Mouse (Mus musculus) CH12.LX (cell line): ENCODE results near the gene Ccdc88c. TPM values are rescaled to one million over a fixed set of nuclear protein-coding genes. Genes with fewer than 3 reads are reported as not detected.
A peak's percentile ranks its signal among the peaks of the same experiment; 100 is the strongest.

Experiments
- DNase-seq: peaks from one replicate; pipeline ENCODE4 v3.0.0-alpha.2; 2013; ENCODE audit errors: extremely low read depth
- H3K27ac ChIP-seq: 2 replicates; pipeline ENCODE4 v1.5.1; 2012; ENCODE audit warnings: low read depth, mild to moderate bottlenecking, control low read depth, moderate library complexity; ENCODE audit not compliant: insufficient read depth
- H3K27me3 ChIP-seq: replicated peaks from 2 replicates; pipeline ENCODE3; 2012; ENCODE audit warnings: inconsistent platforms
- H3K36me3 ChIP-seq, 2 experiments: replicated peaks in 1 of 2; 2 replicates each; pipeline versions ENCODE3 to v1.6.1; 2012; ENCODE audit warnings: inconsistent platforms in 1 of 2, low read length in 1 of 2, mild to moderate bottlenecking in 1 of 2, mixed read lengths in 1 of 2, moderate library complexity in 1 of 2; ENCODE audit not compliant: control insufficient read depth in 1 of 2, insufficient read depth in 1 of 2
- H3K4me1 ChIP-seq, 2 experiments: 2 replicates each; pipeline ENCODE4 v1.6.1; 2012; ENCODE audit warnings: inconsistent platforms in 1 of 2, moderate library complexity in 1 of 2; ENCODE audit not compliant: insufficient read depth in 2 of 2, control insufficient read depth in 1 of 2
- H3K4me2 ChIP-seq: 2 replicates; pipeline ENCODE4 v1.6.1; 2012; ENCODE audit warnings: low read depth, mild to moderate bottlenecking, control low read depth; ENCODE audit not compliant: poor library complexity, insufficient read depth, severe bottlenecking
- H3K4me3 ChIP-seq, 3 experiments: fragments of 150-350 bp in 1 of 3; sonication (generic) in 1 of 3; replicated peaks in 1 of 3; 2 replicates each; pipeline versions ENCODE3 to v1.5.1; 2011 to 2012; ENCODE audit warnings: low read depth in 2 of 3, low read length in 2 of 3, mild to moderate bottlenecking in 2 of 3, moderate library complexity in 2 of 3, control low read depth in 1 of 3, improper control_type of control experiment in 1 of 3, inconsistent platforms in 1 of 3, mixed read lengths in 1 of 3; ENCODE audit not compliant: poor library complexity in 1 of 3
- H3K79me2 ChIP-seq: replicated peaks from 2 replicates; pipeline ENCODE4 v1.6.1; 2012; ENCODE audit warnings: mild to moderate bottlenecking, moderate library complexity; ENCODE audit not compliant: control insufficient read depth, poor library complexity, insufficient read depth, severe bottlenecking; ENCODE audit errors: extremely low read depth
- H3K9ac ChIP-seq: 2 replicates; pipeline ENCODE4 v1.6.1; 2012; ENCODE audit warnings: low read depth, mild to moderate bottlenecking, control low read depth, moderate library complexity; ENCODE audit not compliant: insufficient read depth
- H3K9me3 ChIP-seq: replicated peaks from 2 replicates; pipeline ENCODE3; 2012; ENCODE audit warnings: low read length, inconsistent platforms, mixed read lengths
- BHLHE40 ChIP-seq: IDR thresholded peaks from 2 replicates; pipeline ENCODE4 v1.6.1; 2011; ENCODE audit warnings: mild to moderate bottlenecking, low read depth, low read length, improper control_type of control experiment
- CHD2 ChIP-seq: IDR thresholded peaks from 2 replicates; pipeline ENCODE4 v1.6.1; 2011; ENCODE audit warnings: low read length, improper control_type of control experiment
- CTCF ChIP-seq, 2 experiments: IDR thresholded peaks in 1 of 2; conservative IDR thresholded peaks in 1 of 2; 2 replicates each; pipeline ENCODE4 v1.5.1; 2011 to 2012; ENCODE audit warnings: low read depth in 2 of 2, low read length in 2 of 2, improper control_type of control experiment in 1 of 2, inconsistent platforms in 1 of 2, mild to moderate bottlenecking in 1 of 2, moderate library complexity in 1 of 2
- E2F4 ChIP-seq: IDR thresholded peaks from 2 replicates; pipeline ENCODE4 v1.6.1; 2011; ENCODE audit warnings: low read depth, low read length, improper control_type of control experiment; ENCODE audit not compliant: insufficient replicate concordance
- ELF1 ChIP-seq: IDR thresholded peaks from 2 replicates; pipeline ENCODE4 v1.6.1; 2014; ENCODE audit warnings: low read depth, mild to moderate bottlenecking, inconsistent platforms, low read length, improper control_type of control experiment
- ETS1 ChIP-seq: conservative IDR thresholded peaks from 2 replicates; pipeline ENCODE4 v1.6.1; 2012; ENCODE audit warnings: low read depth, mild to moderate bottlenecking, inconsistent platforms, low read length, improper control_type of control experiment, moderate library complexity
- HCFC1 ChIP-seq: IDR thresholded peaks from 2 replicates; pipeline ENCODE4 v1.6.1; 2012; ENCODE audit warnings: low read depth, mild to moderate bottlenecking, inconsistent platforms, low read length, improper control_type of control experiment
- MAX ChIP-seq: IDR thresholded peaks from 2 replicates; pipeline ENCODE4 v1.6.1; 2011; ENCODE audit warnings: low read length, improper control_type of control experiment
- MAZ ChIP-seq: IDR thresholded peaks from 2 replicates; pipeline ENCODE4 v1.6.1; 2012; ENCODE audit warnings: low read depth, mild to moderate bottlenecking, inconsistent platforms, low read length, improper control_type of control experiment, moderate library complexity
- MXI1 ChIP-seq: IDR thresholded peaks from 2 replicates; pipeline ENCODE4 v1.6.1; 2011; ENCODE audit warnings: mild to moderate bottlenecking, low read depth, low read length, improper control_type of control experiment
- NELFE ChIP-seq: IDR thresholded peaks from 2 replicates; pipeline ENCODE4 v1.6.1; 2011; ENCODE audit warnings: low read depth, low read length, improper control_type of control experiment
- NRF1 ChIP-seq: IDR thresholded peaks from 2 replicates; pipeline ENCODE4 v1.6.1; 2014; ENCODE audit warnings: low read depth, mild to moderate bottlenecking, inconsistent platforms, low read length, improper control_type of control experiment, moderate library complexity
- PAX5 ChIP-seq: IDR thresholded peaks from 2 replicates; pipeline ENCODE4 v1.6.1; 2012; ENCODE audit warnings: low read length, inconsistent platforms, mixed read lengths
- POLR2A ChIP-seq: IDR thresholded peaks from 2 replicates; pipeline ENCODE4 v1.6.1; 2011; ENCODE audit warnings: low read depth, mild to moderate bottlenecking, improper control_type of control experiment, low read length
- POLR2AphosphoS2 ChIP-seq: IDR thresholded peaks from 2 replicates; pipeline ENCODE4 v1.6.1; 2011; ENCODE audit warnings: low read depth, low read length, improper control_type of control experiment
- TCF12 ChIP-seq: IDR thresholded peaks from 2 replicates; pipeline ENCODE4 v1.6.1; 2014; ENCODE audit warnings: low read depth, mild to moderate bottlenecking, inconsistent platforms, low read length, improper control_type of control experiment
- USF1 ChIP-seq: IDR thresholded peaks from 2 replicates; pipeline ENCODE4 v1.6.1; 2014; ENCODE audit warnings: low read depth, mild to moderate bottlenecking, inconsistent platforms, low read length, improper control_type of control experiment
- USF2 ChIP-seq: conservative IDR thresholded peaks from 2 replicates; pipeline ENCODE4 v1.6.1; 2011; ENCODE audit warnings: low read depth, low read length, improper control_type of control experiment
- ZKSCAN1 ChIP-seq: IDR thresholded peaks from 2 replicates; pipeline ENCODE4 v1.6.1; 2012; ENCODE audit warnings: low read depth, inconsistent platforms, low read length, improper control_type of control experiment, borderline replicate concordance
- ZMIZ1 ChIP-seq: IDR thresholded peaks from 2 replicates; pipeline ENCODE4 v1.6.1; 2012; ENCODE audit warnings: low read depth, mild to moderate bottlenecking, inconsistent platforms, low read length, improper control_type of control experiment
- ZNF384 ChIP-seq: IDR thresholded peaks from 2 replicates; pipeline ENCODE4 v1.6.1; 2012; ENCODE audit warnings: low read depth, low read length, improper control_type of control experiment, inconsistent platforms
- dilution Hi-C: fragments of 300-500 bp; cut with MboI; formaldehyde crosslinking; loops from 2 replicates; pipeline ENCODE4 v1.14.3; 2020; ENCODE audit warnings: low sequenced_read_pairs; ENCODE audit not compliant: extremely low pct_unique_long_range_greater_than_20kb, extremely low pct_ligation_motif_present
- in situ Hi-C: fragments of 300-500 bp; cut with MboI; formaldehyde crosslinking; loops from 3 replicates; pipeline ENCODE4 v1.14.3; 2019; ENCODE audit warnings: low sequenced_read_pairs, low pct_ligation_motif_present, low pct_unique_long_range_greater_than_20kb, mixed read lengths
- polyA plus RNA-seq: library from polyadenylated mRNA; unstranded; fragments of >175 nt; gene quantifications from 2 replicates; pipeline ENCODE4 v1.2.1, GENCODE M21; 2012; ENCODE audit warnings: low read depth; ENCODE audit not compliant: insufficient read length
- total RNA-seq, 2 experiments: library from RNA; depleted of rRNA; stranded (reverse); fragments of 300-350 nt in 1 of 2; fragments of >200 nt in 1 of 2; gene quantifications; 2 replicates each; pipeline ENCODE4 v1.2.3; 2012 to 2014

Gene Ccdc88c
- total and polyA plus RNA-seq, 3 experiments, result 20.3 to 32.7 (median 24.9) TPM

DNA sequence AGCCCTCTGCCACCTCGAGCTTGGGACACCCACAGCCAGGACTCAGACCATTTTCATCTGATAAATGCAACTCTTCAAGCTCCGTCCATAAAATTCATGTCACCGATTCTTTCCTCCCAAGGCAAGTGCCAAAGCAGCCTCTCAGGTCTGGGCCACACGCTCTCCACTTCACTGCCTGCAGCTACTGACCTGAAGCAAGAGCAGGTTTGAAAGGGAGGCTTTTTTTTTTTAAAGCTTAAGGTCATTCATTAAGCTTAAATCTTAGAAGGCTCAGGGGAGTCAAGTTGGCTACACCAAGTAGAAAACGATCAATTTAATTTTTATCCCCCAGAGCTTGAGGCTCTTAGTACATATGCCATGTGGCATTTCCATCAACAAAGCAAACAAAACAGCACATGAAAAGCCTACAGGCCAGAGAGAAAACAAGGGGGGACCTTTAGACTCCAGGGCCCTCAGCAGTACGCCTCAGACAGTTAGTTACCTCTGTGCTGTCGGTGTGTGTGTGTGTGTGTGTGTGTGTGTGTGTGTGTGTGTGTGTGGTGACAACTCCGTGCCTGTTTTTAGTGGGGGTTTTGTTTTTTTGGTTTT is 15.7 kb downstream of the Ccdc88c start:
- TF ChIP-seq TCF12, result no peak
- TF ChIP-seq MXI1, result no peak
- no peak for TF ChIP-seq E2F4
- TF ChIP-seq MAZ, result no peak
- no peak for TF ChIP-seq NELFE
- TF ChIP-seq BHLHE40, result no peak
- no peak for TF ChIP-seq USF2
- no peak for TF ChIP-seq ZKSCAN1
- no peak for TF ChIP-seq ETS1
- TF ChIP-seq PAX5, result no peak
- no peak for TF ChIP-seq POLR2A
- TF ChIP-seq ZMIZ1, result no peak
- no peak for TF ChIP-seq ZNF384
- no peak for TF ChIP-seq ELF1
- TF ChIP-seq MAX, result no peak
- TF ChIP-seq CHD2, result no peak
- TF ChIP-seq NRF1, result no peak
- TF ChIP-seq HCFC1, result no peak
- no peak for TF ChIP-seq USF1
- TF ChIP-seq, all 38 proteins: peak for 0
- Histone ChIP-seq H3K9me3 (no peaks in the 10 kb centered on the region), H3K4me3 (no peak overlapping the region), H3K27ac (no peak overlapping the region), H3K36me3 (peaks cover 0 to 28% of the 10 kb centered on the region in 2 experiments), H3K9ac (no peak overlapping the region), H3K4me2 (no peak overlapping the region), H3K79me2 (peaks cover 71% of the 10 kb centered on the region), H3K4me1 (peaks cover 57 to 89% of the 10 kb centered on the region in 2 experiments), H3K27me3 (no peaks in the 10 kb centered on the region)
- dilution Hi-C loops, result no loop called here
- in situ Hi-C loops, result no loop called here
- DNase-seq, result no peak

DNA sequence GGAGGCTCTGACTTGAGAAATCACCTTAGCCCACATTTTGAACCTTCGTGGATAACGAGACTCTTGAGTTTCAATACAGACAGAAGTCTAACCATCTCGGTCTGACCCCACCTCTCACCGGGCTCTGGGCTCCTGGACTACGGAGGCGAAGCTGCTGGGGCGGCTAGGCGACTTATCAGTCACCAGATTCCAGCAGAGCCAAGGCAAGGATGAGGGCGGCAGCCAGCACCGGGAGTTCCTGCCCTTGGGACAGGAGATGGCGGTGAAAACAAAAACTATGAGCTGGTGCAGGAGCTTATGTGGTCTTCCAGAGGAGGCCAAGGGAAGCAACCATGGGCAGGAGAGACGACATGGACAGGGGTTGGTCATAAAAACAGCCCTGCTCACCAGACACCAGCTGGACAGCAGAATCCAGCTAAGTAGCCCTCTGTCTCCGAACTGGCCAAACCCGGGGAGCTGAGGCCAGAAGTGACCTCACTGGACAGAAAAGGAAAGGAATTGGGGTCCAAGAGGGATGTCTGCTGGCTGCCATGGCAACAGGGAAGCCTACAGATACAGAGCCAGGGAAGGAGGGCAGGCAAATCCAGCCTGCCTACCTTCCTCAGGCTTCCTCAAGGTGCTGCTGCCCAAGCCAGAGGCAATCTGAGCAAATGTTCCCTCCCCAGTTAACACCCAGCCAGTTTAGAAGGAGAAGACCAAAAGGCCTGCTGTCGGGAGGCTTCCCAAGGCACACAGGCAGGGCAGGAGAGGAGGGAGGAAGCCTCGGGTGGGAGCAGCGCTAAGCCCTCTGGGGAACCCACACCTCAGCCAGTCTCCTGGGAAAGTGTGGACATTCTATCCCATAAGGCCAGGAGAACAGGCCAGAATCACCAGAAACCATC is 16.4 kb downstream of the Ccdc88c start:
- H3K27me3 ChIP-seq, result no peaks in the 10 kb centered on the region
- no peak overlapping the region for H3K4me3 ChIP-seq
- H3K27ac ChIP-seq, result no peak overlapping the region
- no peak for TF ChIP-seq POLR2AphosphoS2
- TF ChIP-seq CTCF (conservative IDR thresholded peaks at IDR 0.05 in 1 of 2, IDR thresholded peaks at IDR 0.05 in 1 of 2; ENCODE audit: low read depth in 2 of 2, low read length in 2 of 2), result no peak
- no peak for TF ChIP-seq NRF1
- DNase-seq, result no peak
- H3K79me2 ChIP-seq, result peaks cover 74% of the 10 kb centered on the region
- peaks cover 61 to 91% of the 10 kb centered on the region in 2 experiments for H3K4me1 ChIP-seq
- no peak overlapping the region for H3K9ac ChIP-seq
- peaks cover 0 to 28% of the 10 kb centered on the region in 2 experiments for H3K36me3 ChIP-seq
- H3K4me2 ChIP-seq, result 0 out of 2 replicates have a peak overlapping the region, but pooled peaks have one; percentile 9
- H3K9me3 ChIP-seq, result no peaks in the 10 kb centered on the region
- in situ Hi-C loops (no loop called here), dilution Hi-C loops (no loop called here)
